Mouse (Mus musculus) adrenal gland, adult 2 months (tissue): ENCODE measurements around the gene Cnnm4. TPM values are rescaled to one million over a fixed set of nuclear protein-coding genes. Genes with fewer than 3 reads are reported as not detected.
"Not testable (repeated sequence)": the region's sequence is repeated elsewhere in the genome, so short reads cannot be mapped to it uniquely, and the experiment has no call there.

Source experiments
- DNase-seq: peaks from one replicate; pipeline ENCODE4 v3.0.0; 2021
- polyA plus RNA-seq: library from polyadenylated mRNA; depleted of rRNA; stranded (reverse); fragments of >200 nt; gene quantifications from 2 replicates; pipeline ENCODE4 v1.2.3, GENCODE M21; 2012
- total RNA-seq, 2 experiments: library from RNA; stranded (reverse); gene quantifications; 2 replicates each; pipeline ENCODE4 v1.2.3; 2021

Gene Cnnm4
- total and polyA plus RNA-seq, 3 experiments, result 2.6 to 5.3 (median 4.6) TPM

GRCm38 (mm10) chr1:36518259-36518658 lies 46.8 kb downstream of the Cnnm4 start:
- no peak for DNase-seq

- no peak for DNase-seq
These were observed 48.2 kb downstream of the Cnnm4 start for GRCm38 (mm10) chr1:36519626-36520025.

- DNase-seq, result no peak
These were observed 50.8 kb downstream of the Cnnm4 start for GRCm38 (mm10) chr1:36522210-36522609.

GRCm38 (mm10) chr1:36523332-36524013 lies 52.1 kb downstream of the Cnnm4 start:
- DNase-seq, result no peak

GRCm38 (mm10) chr1:36524058-36524457 lies 52.6 kb downstream of the Cnnm4 start:
- no peak for DNase-seq

- no peak for DNase-seq
These were observed 54.4 kb downstream of the Cnnm4 start for GRCm38 (mm10) chr1:36525774-36526173.

- no peak for DNase-seq
These were observed 55.5 kb downstream of the Cnnm4 start for GRCm38 (mm10) chr1:36526903-36527302.

GRCm38 (mm10) chr1:36528351-36528750 lies 56.9 kb downstream of the Cnnm4 start:
- no peak for DNase-seq

GRCm38 (mm10) chr1:36529274-36529673 lies 57.9 kb downstream of the Cnnm4 start:
- no peak for DNase-seq

- DNase-seq, result no peak
These were observed 58.5 kb downstream of the Cnnm4 start for GRCm38 (mm10) chr1:36529875-36530274.

GRCm38 (mm10) chr1:36530485-36530884 lies 59.1 kb downstream of the Cnnm4 start:
- DNase-seq, result no peak

GRCm38 (mm10) chr1:36530962-36531361 lies 59.5 kb downstream of the Cnnm4 start:
- DNase-seq, result no peak

- DNase-seq, result no peak
These were observed 60.0 kb downstream of the Cnnm4 start for GRCm38 (mm10) chr1:36531461-36531860.

- DNase-seq, result no peak
These were observed 62.1 kb downstream of the Cnnm4 start for GRCm38 (mm10) chr1:36533546-36533945.

GRCm38 (mm10) chr1:36534595-36535058 lies 63.2 kb downstream of the Cnnm4 start:
- DNase-seq, result peak; percentile 10

GRCm38 (mm10) chr1:36535477-36536396 lies 64.3 kb downstream of the Cnnm4 start:
- peak; percentile 68 for DNase-seq

- no peak for DNase-seq
These were observed 64.9 kb downstream of the Cnnm4 start for GRCm38 (mm10) chr1:36536397-36536728.

- DNase-seq, result not testable (repeated sequence)
These were observed 65.4 kb downstream of the Cnnm4 start, which contains the start of gene Ankrd23 for GRCm38 (mm10) chr1:36536783-36537182. Gene Ankrd23 (minus strand): TSS chr1:36536883.

- DNase-seq, result no peak
These were observed 67.3 kb downstream of the Cnnm4 start for GRCm38 (mm10) chr1:36538727-36539126.

- peak; percentile 96 for DNase-seq
These were observed 67.8 kb downstream of the Cnnm4 start, which contains the start of gene Gm42417 for GRCm38 (mm10) chr1:36539186-36539585. Gene Gm42417 (minus strand): TSS chr1:36539429.

- peak; percentile 9 for DNase-seq
These were observed 68.7 kb downstream of the Cnnm4 start for GRCm38 (mm10) chr1:36540132-36540531.

GRCm38 (mm10) chr1:36540807-36541206 lies 69.4 kb downstream of the Cnnm4 start:
- DNase-seq, result no peak

GRCm38 (mm10) chr1:36541844-36542243 lies 70.4 kb downstream of the Cnnm4 start:
- DNase-seq, result peak; percentile 28
